Mouse (Mus musculus) layer of hippocampus, adult 8-10 months (tissue): ENCODE measurements around the gene Lrrc3. TPM values are rescaled to one million over a fixed set of nuclear protein-coding genes. Genes with fewer than 3 reads are reported as not detected.
A peak's percentile ranks its signal among the peaks of the same experiment; 100 is the strongest.
"Not testable (repeated sequence)": the region's sequence is repeated elsewhere in the genome, so short reads cannot be mapped to it uniquely, and the experiment has no call there.

Source experiments
- DNase-seq, 2 experiments: peaks; one replicate each; pipeline ENCODE4 v3.0.0; 2022; ENCODE audit warnings: low spot score in 2 of 2
- total RNA-seq, 4 experiments: library from RNA; stranded (reverse); gene quantifications; 2 replicates each; pipeline ENCODE4 v1.2.4; 2022

Lrrc3 gene
- 1 to 10 TPM; 4.5 to 7.7 (median 5.4) TPM for total RNA-seq

GRCm38 (mm10) chr10:77902211-77902893, at the start of gene Lrrc3:
Gene Lrrc3 (minus strand): TSS chr10:77902536.
- DNase-seq: no peak

DNA sequence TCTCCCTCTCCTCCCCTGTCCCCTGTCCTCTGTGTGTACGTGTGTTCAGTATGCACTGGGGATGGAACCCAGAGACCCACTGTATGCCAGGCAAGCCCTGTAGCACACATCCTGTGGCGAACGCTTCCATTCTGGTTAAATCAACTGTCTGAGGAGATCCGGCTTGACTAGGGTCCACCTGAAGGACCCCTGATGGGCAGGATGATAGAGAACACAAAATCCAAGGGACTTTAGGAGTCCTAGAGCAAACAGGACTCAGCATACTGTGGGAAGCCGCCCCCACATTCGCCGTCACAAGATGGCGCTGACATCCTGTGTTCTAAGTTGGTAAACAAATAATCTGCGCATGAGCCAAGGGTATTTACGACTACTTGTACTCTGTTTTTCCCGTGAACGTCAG, 48.1 kb upstream of the Lrrc3 start:
- not testable (repeated sequence) for DNase-seq

- no peak for DNase-seq
Observed at GRCm38 (mm10) chr10:77939685-77940084, 37.3 kb upstream of the Lrrc3 start.

DNA sequence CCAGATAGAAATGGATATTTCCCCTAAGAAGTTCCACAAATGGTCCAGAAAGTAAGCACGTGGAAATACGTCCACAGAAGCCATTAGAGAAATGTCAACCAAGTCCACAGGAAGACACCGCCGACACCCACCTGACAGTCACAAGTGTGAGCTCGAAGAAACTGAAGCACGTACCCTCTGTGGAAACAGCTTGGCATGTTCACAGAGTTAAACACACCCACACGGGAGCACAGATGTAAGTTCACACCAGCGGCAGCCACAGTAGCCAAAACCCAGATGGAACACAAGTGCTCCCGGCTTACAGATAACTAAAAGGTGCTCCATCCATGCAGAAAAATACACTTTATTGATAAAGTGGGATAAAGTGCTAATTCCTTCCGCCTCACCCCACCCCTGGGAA, 25.0 kb upstream of the Lrrc3 start:
- no peak for DNase-seq

DNA sequence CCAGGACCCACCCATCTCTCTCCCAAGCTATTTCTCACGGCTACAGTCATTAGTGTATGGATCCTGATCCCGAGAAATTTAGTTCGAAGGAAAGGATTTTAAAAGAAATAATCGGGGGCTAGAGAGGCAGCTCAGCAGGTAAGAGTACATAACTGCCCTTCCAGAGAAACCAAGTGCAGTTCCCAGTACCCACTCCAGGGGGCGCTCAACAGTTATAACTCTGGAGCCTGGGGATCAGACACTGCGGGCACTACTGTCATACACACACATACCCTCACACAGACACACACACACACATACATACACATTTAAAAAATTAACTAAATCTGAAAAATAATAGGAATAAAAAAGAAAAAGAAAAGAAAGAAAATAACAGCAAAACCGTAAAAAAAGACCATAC, 23.8 kb upstream of the Lrrc3 start:
- peak in 1 of 2 experiments; percentile 55 for DNase-seq

- DNase-seq: no peak
Observed at GRCm38 (mm10) chr10:77922681-77923080, 20.3 kb upstream of the Lrrc3 start.

- peak in 1 of 2 experiments; percentile 26 for DNase-seq
Observed at GRCm38 (mm10) chr10:77921009-77921408, 18.7 kb upstream of the Lrrc3 start.

- peak in 1 of 2 experiments; percentile 42 for DNase-seq
Observed at GRCm38 (mm10) chr10:77916636-77917335, 14.4 kb upstream of the Lrrc3 start.

DNA sequence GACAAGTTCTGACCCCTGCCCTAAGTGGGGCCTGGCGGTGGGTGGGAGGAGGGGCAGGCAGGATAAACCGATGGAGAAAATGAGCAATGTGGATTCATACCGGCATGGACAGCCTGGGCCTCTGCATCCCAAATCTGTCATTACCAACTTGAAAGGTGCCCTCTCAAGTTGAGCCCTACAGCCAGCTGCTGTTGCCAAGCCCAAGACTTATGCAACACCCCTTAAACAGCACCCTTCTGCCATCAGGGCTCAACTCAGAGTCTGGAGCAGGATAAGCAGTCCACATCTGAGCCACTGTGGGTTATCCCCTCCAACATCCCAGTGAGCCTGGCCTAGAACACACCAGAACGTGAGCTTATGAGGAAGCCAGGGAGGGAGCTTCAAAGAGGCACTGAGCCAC, 11.0 kb upstream of the Lrrc3 start:
- DNase-seq: no peak

DNA sequence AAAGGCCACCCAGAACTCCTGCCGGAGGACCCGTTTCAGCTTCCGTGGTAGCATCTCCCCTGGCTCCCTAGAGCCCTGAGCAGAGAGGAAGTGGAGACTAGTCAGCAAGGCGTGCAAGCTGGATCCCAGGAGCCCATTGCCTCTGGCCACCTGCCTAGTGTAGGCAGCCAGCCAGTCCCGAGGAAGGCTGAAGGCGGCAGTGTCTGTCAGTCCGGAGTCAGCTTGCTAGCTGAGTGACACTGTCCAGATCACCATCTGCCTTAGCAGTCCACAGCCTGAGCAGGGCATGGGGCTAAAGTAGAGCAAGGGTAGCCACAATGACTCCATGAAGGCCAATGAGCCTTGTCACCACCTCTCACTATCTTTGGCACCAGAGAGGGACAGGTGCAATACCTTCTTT, 10.3 kb upstream of the Lrrc3 start:
- DNase-seq: no peak

DNA sequence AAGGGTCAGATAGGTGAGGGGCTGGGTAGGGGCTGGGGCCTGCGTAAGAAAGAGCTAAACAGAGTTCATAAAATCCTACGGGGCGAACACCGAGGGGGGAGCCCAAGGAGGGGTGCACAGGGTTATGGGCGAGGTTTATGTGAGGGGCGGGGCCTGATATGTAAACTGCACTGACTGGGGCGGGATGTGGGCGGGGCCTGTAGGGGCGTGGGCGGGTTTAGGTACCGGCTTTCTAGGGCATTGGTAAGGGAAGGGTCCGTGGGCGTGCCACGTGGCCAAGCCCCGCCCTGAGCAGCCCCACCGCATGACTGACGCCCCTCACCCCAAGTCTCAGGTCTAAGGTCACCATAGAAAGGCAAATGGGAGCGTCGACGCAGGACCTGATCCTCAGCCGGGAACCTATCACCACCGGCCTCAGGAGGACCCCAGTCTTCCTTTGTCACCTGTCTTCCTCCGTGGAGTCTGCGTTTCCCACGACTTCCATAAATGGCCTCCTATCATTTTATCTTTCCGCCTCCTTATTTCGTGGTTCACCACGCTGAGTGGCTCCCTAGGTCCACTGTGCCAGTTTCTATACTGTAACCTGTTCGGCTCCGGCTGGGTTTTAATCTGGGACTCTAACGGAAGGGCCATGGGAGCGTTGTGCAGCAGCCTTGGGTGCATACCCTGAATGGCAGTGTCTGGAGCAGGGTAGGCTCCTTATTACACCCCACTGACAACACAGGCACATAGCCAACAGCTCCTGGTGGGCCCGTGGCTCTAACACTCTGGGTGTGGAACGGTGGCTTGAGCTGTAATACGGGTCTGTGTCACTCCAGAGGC, 769 bp upstream of the Lrrc3 start:
- peak in 1 of 2 experiments; percentile 23 for DNase-seq

DNA sequence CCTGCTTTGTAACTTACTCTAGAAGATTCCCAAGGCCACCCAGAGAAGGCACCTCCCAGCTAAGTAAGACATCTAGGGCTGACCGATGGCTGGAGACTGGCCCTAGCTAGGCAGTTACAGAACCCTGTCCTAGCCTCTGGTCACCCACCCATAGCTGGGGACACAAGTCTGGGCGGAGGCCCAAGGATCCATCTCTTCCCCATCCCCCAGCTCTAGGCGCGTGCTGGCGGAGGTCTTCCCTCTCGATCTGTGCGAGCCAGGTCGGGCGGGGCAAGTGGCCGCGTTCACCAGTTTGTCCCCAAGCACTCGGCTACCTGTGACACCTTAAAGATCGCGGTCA, 495 bp downstream of the Lrrc3 start:
- no peak for DNase-seq

GRCm38 (mm10) chr10:77900903-77901818, 1.2 kb downstream of the Lrrc3 start:
- no peak for DNase-seq

- no peak for DNase-seq
Observed at GRCm38 (mm10) chr10:77900126-77900525, 2.2 kb downstream of the Lrrc3 start.

- DNase-seq: no peak
Observed at GRCm38 (mm10) chr10:77895562-77895961, 6.8 kb downstream of the Lrrc3 start.

GRCm38 (mm10) chr10:77890987-77891565, 11.3 kb downstream of the Lrrc3 start:
- DNase-seq: no peak

- no peak for DNase-seq
Observed at GRCm38 (mm10) chr10:77886007-77886747, 16.2 kb downstream of the Lrrc3 start.

DNA sequence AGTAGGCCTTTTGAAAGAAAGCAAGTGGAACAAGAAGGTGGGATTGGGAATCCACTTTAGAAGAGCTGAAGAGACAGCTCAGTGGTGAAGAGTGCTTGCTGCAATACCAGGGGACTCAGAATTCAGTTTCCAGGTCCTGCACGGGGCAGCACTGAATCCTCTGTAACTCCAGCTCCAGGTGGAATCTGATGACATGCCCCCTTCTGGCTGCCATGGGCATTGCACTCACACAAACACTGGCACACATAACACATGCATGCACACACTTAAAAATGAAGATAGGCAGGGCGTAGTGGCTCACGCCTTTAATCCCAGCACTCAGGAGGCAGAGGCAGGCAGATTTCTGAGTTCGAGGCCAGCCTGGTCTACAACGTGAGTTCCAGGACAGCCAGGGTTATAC, 19.8 kb downstream of the Lrrc3 start:
- no peak for DNase-seq

GRCm38 (mm10) chr10:77880305-77880704, 22.0 kb downstream of the Lrrc3 start:
- DNase-seq: no peak

DNA sequence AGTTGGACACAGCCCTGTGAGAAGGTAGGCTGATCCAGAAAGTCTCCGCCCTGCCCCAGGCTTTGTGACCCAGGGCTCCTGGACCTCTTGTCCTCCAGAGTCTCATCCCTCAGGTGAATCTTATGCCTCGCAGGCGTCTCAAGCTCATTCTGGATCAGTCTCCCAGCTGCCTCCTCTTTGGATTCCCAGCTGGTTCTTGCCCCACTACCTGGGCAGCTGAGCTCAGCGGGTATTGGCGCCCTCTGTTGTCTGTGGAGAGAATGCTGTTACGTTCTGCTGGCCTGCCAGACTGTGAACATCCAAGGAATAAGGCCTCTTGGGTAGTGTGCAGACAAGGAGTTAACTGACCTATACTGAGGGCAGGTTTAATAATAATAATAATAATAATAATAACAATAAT, 23.4 kb downstream of the Lrrc3 start:
- peak in 1 of 2 experiments; percentile 33 for DNase-seq
